Mouse (Mus musculus): ENCODE data around the gene Ppp1r9a. TPM values are rescaled to one million over a fixed set of nuclear protein-coding genes. Genes with fewer than 3 reads are reported as not detected.

Ppp1r9a gene
- polyA plus RNA-seq, 1 experiment: 63.9 TPM

- TF ChIP-seq CTCF (IDR thresholded peaks at IDR 0.05; ENCODE audit: extremely low read depth, insufficient read depth, low read length) (no peak), POLR2A (IDR thresholded peaks at IDR 0.05; ENCODE audit: extremely low read depth, insufficient read depth, low read length) (no peak)
- Histone ChIP-seq H3K4me3 (ENCODE audit: insufficient read depth, low read length) (no peak overlapping the region), H3K27ac (ENCODE audit: insufficient read depth, low read length) (no peak overlapping the region), H3K4me1 (ENCODE audit: control insufficient read depth, insufficient read depth, low read length) (peaks cover 2% of the 10 kb centered on the region; the same call in 1 of the 2 replicates)
Observed at GRCm38 (mm10) chr6:5010553-5011416, 108.1 kb downstream of the Ppp1r9a start.

- H3K4me1 ChIP-seq (ENCODE audit: control insufficient read depth, insufficient read depth, low read length): peaks cover 2% of the 10 kb centered on the region; the same call in 1 of the 2 replicates
- H3K27ac ChIP-seq (ENCODE audit: insufficient read depth, low read length): no peak overlapping the region
- no peak for TF ChIP-seq CTCF (IDR thresholded peaks at IDR 0.05; ENCODE audit: extremely low read depth, insufficient read depth, low read length)
- no peak for TF ChIP-seq POLR2A (IDR thresholded peaks at IDR 0.05; ENCODE audit: extremely low read depth, insufficient read depth, low read length)
- H3K4me3 ChIP-seq (ENCODE audit: insufficient read depth, low read length): no peak overlapping the region
Observed at GRCm38 (mm10) chr6:5012794-5013193, 110.1 kb downstream of the Ppp1r9a start.

DNA sequence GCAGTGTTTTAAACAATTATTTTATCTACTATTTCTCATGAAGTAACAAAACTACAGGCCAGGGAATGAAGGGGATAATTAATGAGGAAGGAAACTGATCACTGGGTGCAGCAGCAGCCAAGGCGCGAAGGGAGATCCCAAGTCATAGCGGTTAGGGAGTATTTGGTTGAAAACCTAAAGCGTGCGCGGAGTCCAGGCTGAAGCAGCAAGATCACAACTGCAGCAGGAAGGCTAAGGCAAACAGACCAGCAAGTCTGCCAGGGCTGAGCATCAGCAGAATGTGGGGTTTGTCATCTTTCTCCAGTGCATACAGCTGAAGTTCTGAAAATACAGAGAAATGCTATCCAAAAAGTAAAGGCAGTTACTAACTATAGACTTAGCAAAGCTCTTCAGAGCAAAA, 111.8 kb downstream of the Ppp1r9a start:
- peaks cover 2% of the 10 kb centered on the region; the same call in 1 of the 2 replicates for H3K4me1 ChIP-seq (ENCODE audit: control insufficient read depth, insufficient read depth, low read length)
- no peak overlapping the region for H3K27ac ChIP-seq (ENCODE audit: insufficient read depth, low read length)
- TF ChIP-seq CTCF (IDR thresholded peaks at IDR 0.05; ENCODE audit: extremely low read depth, insufficient read depth, low read length) (no peak), POLR2A (IDR thresholded peaks at IDR 0.05; ENCODE audit: extremely low read depth, insufficient read depth, low read length) (no peak)
- no peak overlapping the region for H3K4me3 ChIP-seq (ENCODE audit: insufficient read depth, low read length)

- H3K4me3 ChIP-seq (ENCODE audit: insufficient read depth, low read length): no peak overlapping the region
- peaks cover 2% of the 10 kb centered on the region; the same call in 1 of the 2 replicates for H3K4me1 ChIP-seq (ENCODE audit: control insufficient read depth, insufficient read depth, low read length)
- no peak overlapping the region for H3K27ac ChIP-seq (ENCODE audit: insufficient read depth, low read length)
- TF ChIP-seq CTCF (IDR thresholded peaks at IDR 0.05; ENCODE audit: extremely low read depth, insufficient read depth, low read length): no peak
- TF ChIP-seq POLR2A (IDR thresholded peaks at IDR 0.05; ENCODE audit: extremely low read depth, insufficient read depth, low read length): no peak
Observed at GRCm38 (mm10) chr6:5015173-5015572, 112.5 kb downstream of the Ppp1r9a start.

DNA sequence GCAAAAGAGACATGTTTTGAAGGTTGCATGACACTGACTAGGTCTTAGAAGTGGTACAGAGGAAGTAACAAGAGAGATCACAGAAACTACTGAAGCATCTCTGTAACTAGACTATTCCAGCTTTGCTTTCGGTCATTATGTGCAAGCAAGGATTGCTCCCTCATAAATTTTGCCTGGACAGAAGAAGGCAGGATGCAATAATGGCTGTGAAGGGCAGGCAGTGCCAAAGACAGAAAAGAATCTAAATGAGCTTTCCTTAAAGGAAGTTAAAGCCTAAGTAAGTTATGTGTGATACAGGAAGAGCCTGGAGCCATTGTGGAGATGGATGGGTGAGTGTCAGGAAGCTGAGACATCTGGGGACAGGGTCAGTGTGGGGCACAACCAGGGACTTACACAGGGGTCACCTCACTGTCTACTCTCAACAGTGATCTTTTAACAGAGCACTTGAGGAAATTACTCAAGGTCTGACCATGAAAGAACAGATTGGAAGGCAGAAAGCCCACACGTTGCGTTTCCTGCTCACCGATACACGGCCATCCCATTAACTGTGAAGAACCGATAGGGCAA, 115.3 kb downstream of the Ppp1r9a start:
- TF ChIP-seq CTCF (IDR thresholded peaks at IDR 0.05; ENCODE audit: extremely low read depth, insufficient read depth, low read length) (no peak), POLR2A (IDR thresholded peaks at IDR 0.05; ENCODE audit: extremely low read depth, insufficient read depth, low read length) (no peak)
- H3K4me1 ChIP-seq (ENCODE audit: control insufficient read depth, insufficient read depth, low read length): no peaks in the 10 kb centered on the region
- H3K27ac ChIP-seq (ENCODE audit: insufficient read depth, low read length): no peak overlapping the region
- no peak overlapping the region for H3K4me3 ChIP-seq (ENCODE audit: insufficient read depth, low read length)

DNA sequence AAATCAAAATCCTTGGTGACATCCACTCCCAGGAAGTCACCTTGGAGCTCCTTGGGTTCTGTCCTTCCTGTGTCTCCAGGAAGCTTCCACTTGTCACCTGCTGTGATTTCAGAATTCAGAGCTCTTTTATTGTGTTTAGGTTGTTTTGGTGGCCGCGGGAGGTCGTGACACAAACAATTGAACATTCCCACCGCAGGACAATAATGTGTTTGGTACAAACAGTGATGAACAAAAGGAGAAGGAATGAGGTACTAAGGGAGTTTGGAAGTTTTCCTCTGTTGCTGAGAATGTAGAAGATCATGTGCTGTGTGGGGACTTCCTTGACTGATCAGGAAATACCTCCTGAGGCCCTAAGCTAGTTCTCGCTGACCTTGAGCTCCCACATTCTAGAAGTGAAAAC, 116.5 kb downstream of the Ppp1r9a start:
- no peak overlapping the region for H3K27ac ChIP-seq (ENCODE audit: insufficient read depth, low read length)
- H3K4me3 ChIP-seq (ENCODE audit: insufficient read depth, low read length): no peak overlapping the region
- TF ChIP-seq POLR2A (IDR thresholded peaks at IDR 0.05; ENCODE audit: extremely low read depth, insufficient read depth, low read length) (no peak), CTCF (IDR thresholded peaks at IDR 0.05; ENCODE audit: extremely low read depth, insufficient read depth, low read length) (no peak)
- no peaks in the 10 kb centered on the region for H3K4me1 ChIP-seq (ENCODE audit: control insufficient read depth, insufficient read depth, low read length)

- Histone ChIP-seq H3K27ac (ENCODE audit: insufficient read depth, low read length) (no peak overlapping the region), H3K4me3 (ENCODE audit: insufficient read depth, low read length) (no peak overlapping the region), H3K4me1 (ENCODE audit: control insufficient read depth, insufficient read depth, low read length) (no peaks in the 10 kb centered on the region)
- TF ChIP-seq CTCF (IDR thresholded peaks at IDR 0.05; ENCODE audit: extremely low read depth, insufficient read depth, low read length): no peak
- no peak for TF ChIP-seq POLR2A (IDR thresholded peaks at IDR 0.05; ENCODE audit: extremely low read depth, insufficient read depth, low read length)
Observed at GRCm38 (mm10) chr6:5019969-5020368, 117.3 kb downstream of the Ppp1r9a start.

GRCm38 (mm10) chr6:5020510-5020909, 117.8 kb downstream of the Ppp1r9a start:
- TF ChIP-seq POLR2A (IDR thresholded peaks at IDR 0.05; ENCODE audit: extremely low read depth, insufficient read depth, low read length): no peak
- TF ChIP-seq CTCF (IDR thresholded peaks at IDR 0.05; ENCODE audit: extremely low read depth, insufficient read depth, low read length): no peak
- H3K27ac ChIP-seq (ENCODE audit: insufficient read depth, low read length): no peak overlapping the region
- H3K4me1 ChIP-seq (ENCODE audit: control insufficient read depth, insufficient read depth, low read length): no peaks in the 10 kb centered on the region
- H3K4me3 ChIP-seq (ENCODE audit: insufficient read depth, low read length): no peak overlapping the region

DNA sequence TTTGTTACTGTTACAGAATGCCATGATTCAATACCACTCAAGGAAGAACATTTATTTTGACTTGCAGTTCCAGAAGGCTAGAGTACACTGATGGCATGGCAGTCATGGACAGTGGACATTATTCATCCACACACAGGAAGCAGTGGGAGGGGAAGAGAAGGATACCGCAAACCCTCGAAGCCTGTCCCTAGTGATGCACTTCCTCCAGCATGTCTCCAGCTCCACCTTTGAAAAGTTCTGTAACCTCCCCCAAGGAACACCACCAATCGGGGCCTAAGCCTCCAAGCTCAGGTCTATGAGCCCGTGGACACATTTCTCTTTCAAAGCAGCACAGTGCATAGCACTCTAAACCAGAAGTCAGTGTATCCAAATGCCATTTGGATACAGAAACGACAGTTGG, 120.0 kb downstream of the Ppp1r9a start:
- TF ChIP-seq POLR2A (IDR thresholded peaks at IDR 0.05; ENCODE audit: extremely low read depth, insufficient read depth, low read length) (no peak), CTCF (IDR thresholded peaks at IDR 0.05; ENCODE audit: extremely low read depth, insufficient read depth, low read length) (no peak)
- Histone ChIP-seq H3K4me3 (ENCODE audit: insufficient read depth, low read length) (no peak overlapping the region), H3K4me1 (ENCODE audit: control insufficient read depth, insufficient read depth, low read length) (no peaks in the 10 kb centered on the region), H3K27ac (ENCODE audit: insufficient read depth, low read length) (no peak overlapping the region)

DNA sequence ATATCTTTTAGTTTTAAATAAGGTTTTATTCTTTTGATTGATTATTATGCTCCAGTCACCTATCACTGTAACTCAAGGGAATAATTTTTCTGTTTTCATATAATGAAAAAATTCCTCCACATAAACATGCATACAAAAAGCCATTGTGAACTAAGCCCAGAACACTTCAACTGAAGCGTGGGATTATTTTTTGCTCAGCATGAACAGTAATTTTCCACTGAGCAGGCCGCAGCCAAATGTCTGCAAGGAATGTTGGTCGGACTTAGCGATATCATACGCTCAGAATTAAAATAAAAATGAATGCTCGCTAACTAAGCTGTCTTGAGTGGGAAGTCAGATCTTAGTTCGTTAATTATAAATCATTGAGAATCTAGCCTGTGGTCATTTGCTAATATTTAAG, 122.2 kb downstream of the Ppp1r9a start:
- no peak for TF ChIP-seq POLR2A (IDR thresholded peaks at IDR 0.05; ENCODE audit: extremely low read depth, insufficient read depth, low read length)
- no peak for TF ChIP-seq CTCF (IDR thresholded peaks at IDR 0.05; ENCODE audit: extremely low read depth, insufficient read depth, low read length)
- Histone ChIP-seq H3K4me3 (ENCODE audit: insufficient read depth, low read length) (no peak overlapping the region), H3K4me1 (ENCODE audit: control insufficient read depth, insufficient read depth, low read length) (no peaks in the 10 kb centered on the region), H3K27ac (ENCODE audit: insufficient read depth, low read length) (no peak overlapping the region)

Data from cortical plate, adult 2 months (tissue).